Mouse (Mus musculus) stomach, embryonic 16.5 days (tissue): ENCODE data around the gene Lif. TPM values are rescaled to one million over a fixed set of nuclear protein-coding genes. Genes with fewer than 3 reads are reported as not detected.

Experiments
- ATAC-seq: fragments of 200-750 bp; cut with Nextera tagmentation; 2 replicates; pipeline ENCODE4 v1.8.0; 2017; ENCODE audit warnings: moderate number of reproducible peaks, moderate TSS enrichment; ENCODE audit not compliant: insufficient read depth, low FRiP score
- H3K27ac ChIP-seq: fragments of 300-500 bp; sonication (generic); 2 replicates; pipeline ENCODE4 v1.5.1; 2014; ENCODE audit warnings: low read length
- H3K27me3 ChIP-seq: fragments of 300-500 bp; sonication (generic); 2 replicates; pipeline ENCODE4 v1.6.1; 2014; ENCODE audit warnings: low read length, control low read depth, mixed read lengths; ENCODE audit not compliant: control insufficient read depth, insufficient read depth
- H3K36me3 ChIP-seq: fragments of 300-500 bp; sonication (generic); 2 replicates; pipeline ENCODE4 v1.6.1; 2014; ENCODE audit warnings: low read length; ENCODE audit not compliant: control insufficient read depth, insufficient read depth
- H3K4me1 ChIP-seq: fragments of 300-500 bp; sonication (generic); 2 replicates; pipeline ENCODE4 v1.6.1; 2014; ENCODE audit warnings: low read length, control low read depth, mixed read lengths; ENCODE audit not compliant: control insufficient read depth, insufficient read depth
- H3K4me2 ChIP-seq: fragments of 300-500 bp; sonication (generic); 2 replicates; pipeline ENCODE4 v1.6.1; 2014; ENCODE audit warnings: low read depth, low read length, mixed read lengths
- H3K4me3 ChIP-seq: fragments of 300-500 bp; sonication (generic); replicated peaks from 2 replicates; pipeline ENCODE4 v1.5.1; 2014; ENCODE audit warnings: mild to moderate bottlenecking, low read length
- H3K9ac ChIP-seq: fragments of 300-500 bp; sonication (generic); 2 replicates; pipeline ENCODE4 v1.6.1; 2014; ENCODE audit warnings: low read length
- H3K9me3 ChIP-seq: fragments of 300-500 bp; sonication (generic); replicated peaks from 2 replicates; pipeline ENCODE4 v1.6.1; 2016; ENCODE audit warnings: low read length, control low read depth; ENCODE audit not compliant: control insufficient read depth
- WGBS: fragments of 180-500 bp; shearing (Covaris S2); extraction: QIAGEN DNeasy Blood & Tissue Kit; methylation state at CpG from one replicate; pipeline ENCODE4 v1.1.7; 2014; 5-methylcytosine and 5-hydroxymethylcytosine counted together
- polyA plus RNA-seq: library from polyadenylated mRNA; unstranded; fragments of >200 nt; fragmentation: Nextera tagmentation; extraction: Ambion mirVana; gene quantifications from 2 replicates; pipeline ENCODE4 v1.2.1, GENCODE M21; 2015

Lif gene
- polyA plus RNA-seq, 1 experiment from 2014 or later = 1.1 TPM

DNA sequence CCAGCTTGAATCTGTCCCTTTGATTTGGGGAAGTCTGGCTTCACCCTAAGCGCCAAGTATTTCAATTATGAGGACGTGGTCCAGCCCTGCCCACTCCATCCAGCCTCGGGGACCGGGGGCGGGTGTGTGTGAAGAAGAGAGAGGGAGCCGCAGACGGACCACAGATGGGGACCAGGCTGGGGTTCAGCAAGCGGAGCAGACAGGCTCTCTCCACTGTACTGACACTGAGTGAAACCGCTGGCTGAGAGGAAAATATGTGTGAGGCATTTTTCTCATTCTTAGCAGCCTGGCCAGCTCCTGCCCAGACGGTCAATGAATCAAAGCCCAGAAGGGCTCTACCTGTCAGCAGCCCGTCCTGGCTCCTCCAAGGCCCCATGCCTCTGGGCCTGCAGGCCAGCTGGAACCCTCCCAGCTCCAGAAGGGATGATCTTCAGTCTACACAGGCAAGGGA is 19.1 kb downstream of the Lif start:
- H3K9me3 ChIP-seq = no peaks in the 10 kb centered on the region
- no peaks in the 10 kb centered on the region for H3K27me3 ChIP-seq
- no peak overlapping the region for H3K4me3 ChIP-seq
- H3K4me1 ChIP-seq = peaks cover 9% of the 10 kb centered on the region; the same call in 1 of the 2 replicates
- peak; percentile 68 for ATAC-seq
- no peak overlapping the region for H3K4me2 ChIP-seq
- H3K36me3 ChIP-seq = no peaks in the 10 kb centered on the region
- H3K9ac ChIP-seq = peak overlapping the region; percentile 23; the same call in 1 of the 2 replicates
- peak overlapping the region; percentile 59 for H3K27ac ChIP-seq
- WGBS = 30% methylated on average over 11 of the region's 11 CpGs

DNA sequence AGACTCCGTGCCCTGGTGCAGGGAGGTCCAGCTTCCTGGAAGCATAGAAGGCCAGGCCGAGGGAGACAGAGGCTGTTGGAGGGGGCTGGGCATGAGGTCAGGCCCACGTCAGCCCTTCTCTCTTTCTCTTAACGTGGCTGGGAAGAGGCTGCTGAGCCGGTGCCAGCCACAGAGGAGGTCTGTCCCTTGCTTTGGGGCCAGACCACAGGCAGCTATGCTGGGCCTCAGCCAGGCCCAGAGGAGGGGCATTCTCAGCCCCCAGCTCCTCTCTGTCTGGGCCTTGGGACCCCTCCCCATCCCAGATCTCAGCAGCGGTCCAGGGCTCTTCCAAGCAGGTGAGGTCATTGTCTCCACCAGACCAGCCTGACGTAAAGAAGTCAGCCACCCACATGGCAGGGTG is 22.6 kb downstream of the Lif start:
- Histone ChIP-seq H3K9me3 (no peaks in the 10 kb centered on the region), H3K4me3 (no peak overlapping the region), H3K9ac (no peak overlapping the region), H3K4me2 (no peak overlapping the region), H3K27me3 (no peaks in the 10 kb centered on the region), H3K4me1 (peaks cover 8% of the 10 kb centered on the region; the same call in 1 of the 2 replicates), H3K36me3 (no peaks in the 10 kb centered on the region), H3K27ac (no peak overlapping the region)
- WGBS = 53% methylated on average over 7 of the region's 7 CpGs
- ATAC-seq = 0 out of 2 replicates have a peak, but pooled peaks have one; percentile 9

GRCm38 (mm10) chr11:4281852-4282251 is 24.5 kb downstream of the Lif start:
- WGBS = 66% methylated on average over 6 of the region's 6 CpGs

DNA sequence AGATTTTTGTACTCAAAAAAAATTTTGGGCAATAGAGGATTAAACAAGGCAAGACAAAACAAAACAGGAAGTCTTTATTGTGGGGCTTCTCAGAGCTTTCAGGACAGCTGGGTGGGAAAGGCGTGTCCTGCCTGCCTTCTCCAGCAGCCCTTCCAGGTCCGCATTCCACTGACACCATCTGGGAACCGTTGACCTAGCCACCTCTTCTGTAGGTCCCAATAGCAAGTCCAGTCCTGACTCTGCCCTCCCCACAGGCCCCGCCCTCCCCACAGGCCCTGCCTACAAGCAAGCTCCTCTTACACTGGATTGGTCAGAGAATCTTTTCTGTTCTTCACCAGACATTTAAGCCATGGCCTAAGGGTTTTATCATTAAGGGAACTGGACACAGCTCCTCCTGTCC is 26.3 kb downstream of the Lif start:
- Histone ChIP-seq H3K4me1 (peaks cover 6% of the 10 kb centered on the region; the same call in 1 of the 2 replicates), H3K4me2 (no peak overlapping the region), H3K9me3 (no peaks in the 10 kb centered on the region), H3K27ac (no peak overlapping the region), H3K36me3 (no peaks in the 10 kb centered on the region), H3K4me3 (no peak overlapping the region), H3K27me3 (no peaks in the 10 kb centered on the region), H3K9ac (no peak overlapping the region)
- WGBS = 17% methylated on average over 4 of the region's 4 CpGs
- peak; percentile 75 for ATAC-seq

More at GRCm38 (mm10) chr11:4281852-4282251, 24.5 kb downstream of the Lif start:
- Histone ChIP-seq H3K9ac (no peak overlapping the region), H3K36me3 (no peaks in the 10 kb centered on the region), H3K4me2 (no peak overlapping the region), H3K9me3 (no peaks in the 10 kb centered on the region), H3K27me3 (no peaks in the 10 kb centered on the region), H3K4me1 (peaks cover 11% of the 10 kb centered on the region; the same call in 1 of the 2 replicates), H3K4me3 (no peak overlapping the region), H3K27ac (no peak overlapping the region)
- no peak for ATAC-seq

- ATAC-seq = no peak
- Histone ChIP-seq H3K4me2 (no peak overlapping the region), H3K9me3 (no peaks in the 10 kb centered on the region), H3K27ac (no peak overlapping the region), H3K27me3 (no peaks in the 10 kb centered on the region), H3K9ac (no peak overlapping the region), H3K36me3 (no peaks in the 10 kb centered on the region), H3K4me1 (peaks cover 6% of the 10 kb centered on the region; the same call in 1 of the 2 replicates), H3K4me3 (no peak overlapping the region)
- WGBS = 46% methylated on average over 3 of the region's 3 CpGs
These were observed 31.9 kb downstream of the Lif start for GRCm38 (mm10) chr11:4289280-4289679.

- Histone ChIP-seq H3K36me3 (no peaks in the 10 kb centered on the region), H3K27me3 (no peaks in the 10 kb centered on the region), H3K9ac (no peak overlapping the region), H3K4me1 (peaks cover 5% of the 10 kb centered on the region), H3K4me2 (no peak overlapping the region), H3K9me3 (no peaks in the 10 kb centered on the region), H3K27ac (no peak overlapping the region), H3K4me3 (no peak overlapping the region)
- 68% methylated on average over 6 of the region's 6 CpGs for WGBS
- no peak for ATAC-seq
These were observed 34.3 kb downstream of the Lif start for GRCm38 (mm10) chr11:4291639-4292038.

- peaks cover 5% of the 10 kb centered on the region for H3K4me1 ChIP-seq
- H3K4me3 ChIP-seq = no peak overlapping the region
- no peak; the same call in 1 of the 2 replicates for ATAC-seq
- H3K36me3 ChIP-seq = no peaks in the 10 kb centered on the region
- no peaks in the 10 kb centered on the region for H3K9me3 ChIP-seq
- no peak overlapping the region for H3K9ac ChIP-seq
- H3K27ac ChIP-seq = no peak overlapping the region
- H3K27me3 ChIP-seq = no peaks in the 10 kb centered on the region
- WGBS = 59% methylated on average over 8 of the region's 8 CpGs
- no peak overlapping the region for H3K4me2 ChIP-seq
These were observed 35.0 kb downstream of the Lif start for GRCm38 (mm10) chr11:4292224-4292887.

- H3K4me3 ChIP-seq = no peak overlapping the region
- H3K9me3 ChIP-seq = no peaks in the 10 kb centered on the region
- peaks cover 5% of the 10 kb centered on the region for H3K4me1 ChIP-seq
- H3K4me2 ChIP-seq = no peak overlapping the region
- ATAC-seq = no peak
- 82% methylated on average over 6 of the region's 6 CpGs for WGBS
- H3K27me3 ChIP-seq = no peaks in the 10 kb centered on the region
- H3K36me3 ChIP-seq = no peaks in the 10 kb centered on the region
- no peak overlapping the region for H3K9ac ChIP-seq
- H3K27ac ChIP-seq = no peak overlapping the region
These were observed 35.5 kb downstream of the Lif start for GRCm38 (mm10) chr11:4292888-4293247.

GRCm38 (mm10) chr11:4293481-4293880 is 36.1 kb downstream of the Lif start:
- no peaks in the 10 kb centered on the region for H3K36me3 ChIP-seq
- H3K4me2 ChIP-seq = no peak overlapping the region
- H3K27ac ChIP-seq = no peak overlapping the region
- H3K4me1 ChIP-seq = peaks cover 5% of the 10 kb centered on the region
- H3K9me3 ChIP-seq = no peaks in the 10 kb centered on the region
- no peaks in the 10 kb centered on the region for H3K27me3 ChIP-seq
- ATAC-seq = no peak
- 88% methylated on average over 4 of the region's 4 CpGs for WGBS
- no peak overlapping the region for H3K4me3 ChIP-seq
- H3K9ac ChIP-seq = no peak overlapping the region
